Mouse (Mus musculus) forebrain, postnatal 0 days (tissue): ENCODE measurements around the gene Fut9. TPM values are rescaled to one million over a fixed set of nuclear protein-coding genes. Genes with fewer than 3 reads are reported as not detected.
A peak's percentile ranks its signal among the peaks of the same experiment; 100 is the strongest.

Experiments used
- ATAC-seq: fragments of 200-750 bp; cut with Nextera tagmentation; 2 replicates; pipeline ENCODE4 v1.8.0; 2017; ENCODE audit warnings: mild to moderate bottlenecking, moderate library complexity
- DNase-seq: peaks from one replicate; pipeline ENCODE4 v3.0.0-alpha.2; 2015
- H3K27ac ChIP-seq: fragments of 300-500 bp; sonication (generic); 2 replicates; pipeline ENCODE4 v1.5.1; 2014; ENCODE audit warnings: low read depth, mild to moderate bottlenecking, antibody characterized with exemption, low read length, moderate library complexity, mixed read lengths
- H3K27me3 ChIP-seq: fragments of 300-500 bp; sonication (generic); 2 replicates; pipeline ENCODE4 v1.6.1; 2014; ENCODE audit warnings: mild to moderate bottlenecking, low read length, mixed read lengths; ENCODE audit not compliant: insufficient read depth
- H3K36me3 ChIP-seq: fragments of 300-500 bp; sonication (generic); 2 replicates; pipeline ENCODE4 v1.6.1; 2014; ENCODE audit warnings: mild to moderate bottlenecking, moderate library complexity; ENCODE audit not compliant: insufficient read depth
- H3K4me1 ChIP-seq: fragments of 300-500 bp; sonication (generic); 2 replicates; pipeline ENCODE4 v1.6.1; 2014; ENCODE audit warnings: antibody characterized with exemption; ENCODE audit not compliant: insufficient read depth
- H3K4me2 ChIP-seq: fragments of 300-500 bp; sonication (generic); 2 replicates; pipeline ENCODE4 v1.6.1; 2014; ENCODE audit warnings: low read depth, mild to moderate bottlenecking, moderate library complexity
- H3K4me3 ChIP-seq: fragments of 300-500 bp; sonication (generic); 2 replicates; pipeline ENCODE4 v1.5.1; 2014; ENCODE audit warnings: low read depth, low read length, mixed read lengths
- H3K9ac ChIP-seq: fragments of 300-500 bp; sonication (generic); 2 replicates; pipeline ENCODE4 v1.6.1; 2014; ENCODE audit warnings: mild to moderate bottlenecking
- H3K9me3 ChIP-seq: fragments of 300-500 bp; sonication (generic); 2 replicates; pipeline ENCODE4 v1.6.1; 2016; ENCODE audit warnings: low read length
- CTCF ChIP-seq: sonication (generic); IDR thresholded peaks from 2 replicates; pipeline ENCODE4 v1.5.1; 2016; ENCODE audit warnings: antibody characterized with exemption, control low read depth, low read depth
- WGBS: fragments of 180-500 bp; shearing (Covaris S2); extraction: QIAGEN DNeasy Blood & Tissue Kit; methylation state at CpG from one replicate; pipeline ENCODE4 v1.1.7; 2014; 5-methylcytosine and 5-hydroxymethylcytosine counted together
- polyA plus RNA-seq: library from polyadenylated mRNA; unstranded; fragments of >200 nt; fragmentation: Nextera tagmentation; extraction: Ambion mirVana; gene quantifications from 2 replicates; pipeline ENCODE4 v1.2.1, GENCODE M21; 2015
- total RNA-seq: library from RNA; depleted of rRNA; stranded (reverse); fragments of >200 nt; gene quantifications from 2 replicates; pipeline ENCODE4 v1.2.3, GENCODE M21; 2014; rRNA removed

Gene Fut9
- total RNA-seq (46.5 and 46.6 TPM in 2 replicates), polyA plus RNA-seq (11.6 and 19.3 TPM in 2 replicates)

DNA sequence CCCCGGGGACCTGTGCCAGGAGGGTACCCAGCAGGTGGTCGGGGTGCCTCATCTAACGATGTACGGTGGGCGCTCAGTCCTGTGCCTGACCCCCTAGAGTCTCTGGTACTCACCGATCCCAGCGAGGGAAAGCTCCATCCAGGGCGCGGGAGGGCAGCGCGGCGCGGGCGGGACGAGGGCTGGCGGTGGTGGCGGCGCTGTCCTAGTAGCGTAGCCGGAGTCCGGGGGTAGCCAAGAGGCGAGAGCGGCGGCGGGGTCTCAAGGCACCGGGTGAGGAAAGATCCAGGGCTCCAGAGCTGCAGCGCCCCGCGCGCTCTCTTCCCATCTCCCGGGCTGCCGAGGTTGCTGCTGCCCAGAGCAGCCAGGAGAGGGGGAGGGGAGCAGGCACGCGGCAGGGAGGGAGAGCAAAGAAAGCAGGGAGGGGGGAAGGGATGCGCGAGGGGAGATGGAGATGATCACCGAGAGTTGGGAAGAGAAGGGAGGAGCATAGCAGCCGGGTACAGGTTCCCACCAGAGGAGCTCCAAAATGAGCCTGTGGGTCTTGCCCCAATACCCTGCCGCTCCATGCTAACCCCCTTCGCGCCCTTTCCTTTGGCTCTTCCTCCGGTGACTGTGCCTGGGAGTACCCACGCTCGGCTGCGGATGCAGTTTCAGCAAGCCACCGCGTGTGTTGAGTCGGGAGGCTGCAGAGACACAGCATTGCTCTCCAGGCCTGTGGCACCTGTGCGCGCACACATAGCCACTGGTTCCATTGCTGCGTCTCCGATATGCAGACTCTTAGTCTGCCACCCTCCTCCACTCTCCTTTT is at the start of gene Fut9:
TSS of gene Fut9 (minus strand) at position 769 of the 808 bp plus-strand sequence.
- Histone ChIP-seq H3K9ac (peak within 1 kb of the TSS; percentile 93), H3K4me2 (peak within 1 kb of the TSS; percentile 71), H3K4me1 (no peaks in the 10 kb centered on the region), H3K36me3 (no peaks in the 10 kb centered on the region), H3K4me3 (peak within 1 kb of the TSS; percentile 65), H3K9me3 (no peaks in the 10 kb centered on the region), H3K27ac (peak within 1 kb of the TSS; percentile 93), H3K27me3 (no peaks in the 10 kb centered on the region)
- WGBS: 3% methylated on average over 50 of the region's 52 CpGs
- DNase-seq (peak; percentile 94), ATAC-seq (peak; percentile 94)
- peak; percentile 25; the same call in 1 of the 2 replicates for TF ChIP-seq CTCF

- no peak for TF ChIP-seq CTCF
- H3K27me3 ChIP-seq: no peaks in the 10 kb centered on the region
- no peaks in the 10 kb centered on the region for H3K36me3 ChIP-seq
- no peaks in the 10 kb centered on the region for H3K9me3 ChIP-seq
- H3K4me2 ChIP-seq: no peak overlapping the region
- no peak overlapping the region for H3K9ac ChIP-seq
- ATAC-seq (no peak), DNase-seq (no peak)
- no peak overlapping the region for H3K27ac ChIP-seq
- WGBS: 83% methylated on average over 7 of the region's 7 CpGs
- H3K4me1 ChIP-seq: no peaks in the 10 kb centered on the region
- H3K4me3 ChIP-seq: no peak overlapping the region
Measured at GRCm38 (mm10) chr4:25815783-25816182, 15.7 kb upstream of the Fut9 start.

- no peaks in the 10 kb centered on the region for H3K4me1 ChIP-seq
- H3K4me3 ChIP-seq: no peak overlapping the region
- H3K4me2 ChIP-seq: no peak overlapping the region
- H3K36me3 ChIP-seq: no peaks in the 10 kb centered on the region
- H3K9ac ChIP-seq: no peak overlapping the region
- H3K27ac ChIP-seq: no peak overlapping the region
- no peaks in the 10 kb centered on the region for H3K9me3 ChIP-seq
- ATAC-seq (no peak), DNase-seq (no peak)
- TF ChIP-seq CTCF: no peak
- H3K27me3 ChIP-seq: no peaks in the 10 kb centered on the region
- 97% methylated on average over 1 of the region's 1 CpGs for WGBS
Measured at GRCm38 (mm10) chr4:25813340-25813739, 13.3 kb upstream of the Fut9 start.

DNA sequence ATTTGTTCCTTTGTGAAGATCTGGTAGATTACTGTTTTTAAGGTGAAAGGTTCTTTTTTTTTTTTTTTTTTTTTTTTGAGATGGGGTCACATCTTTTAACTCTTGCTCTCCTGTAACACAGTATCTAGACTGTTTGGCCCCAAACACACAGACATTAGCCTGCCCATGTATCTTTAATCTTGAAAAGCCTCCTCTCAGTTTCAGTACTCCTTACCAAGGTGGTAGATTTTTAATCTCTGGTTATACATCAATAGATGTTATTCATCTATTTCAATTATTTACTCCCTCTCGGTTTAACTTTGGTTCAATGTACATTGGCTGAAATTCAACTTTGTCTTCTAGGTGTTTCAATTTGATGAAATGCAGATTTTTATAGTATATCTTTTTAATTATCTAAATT is 10.0 kb upstream of the Fut9 start:
- no peaks in the 10 kb centered on the region for H3K9me3 ChIP-seq
- no peak for DNase-seq
- ATAC-seq: no peak
- H3K4me2 ChIP-seq: no peak overlapping the region
- H3K4me3 ChIP-seq: no peak overlapping the region
- H3K4me1 ChIP-seq: no peaks in the 10 kb centered on the region
- no peak overlapping the region for H3K27ac ChIP-seq
- 86% methylated on average over 1 of the region's 1 CpGs for WGBS
- no peak for TF ChIP-seq CTCF
- no peak overlapping the region for H3K9ac ChIP-seq
- no peaks in the 10 kb centered on the region for H3K27me3 ChIP-seq
- H3K36me3 ChIP-seq: no peaks in the 10 kb centered on the region

- WGBS: 85% methylated on average over 2 of the region's 2 CpGs
- DNase-seq: no peak
- no peak for TF ChIP-seq CTCF
Measured at GRCm38 (mm10) chr4:25801751-25802150, 1.7 kb upstream of the Fut9 start.

DNA sequence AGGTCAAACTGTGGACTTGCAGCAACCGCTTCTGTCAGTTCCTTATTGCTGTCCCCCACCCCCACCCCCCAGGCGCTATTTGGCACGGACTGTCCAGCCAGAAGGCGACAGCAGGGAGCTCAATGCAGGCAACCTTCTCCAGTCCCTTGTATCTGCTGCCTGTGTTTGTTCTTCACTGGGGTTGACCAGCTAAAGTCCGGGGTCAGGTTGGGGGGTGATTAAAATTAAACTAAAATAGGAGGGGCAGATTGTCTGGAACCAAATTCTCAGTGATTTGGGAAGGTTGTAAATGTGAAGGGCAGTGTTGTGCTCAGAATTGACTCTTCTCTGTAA is 206 bp upstream of the Fut9 start:
- peak overlapping the region; percentile 93 for H3K9ac ChIP-seq

More at GRCm38 (mm10) chr4:25801751-25802150, 1.7 kb upstream of the Fut9 start:
- ATAC-seq: no peak
- H3K4me1 ChIP-seq: no peaks in the 10 kb centered on the region
- H3K27me3 ChIP-seq: no peaks in the 10 kb centered on the region
- H3K4me2 ChIP-seq: no peak overlapping the region
- H3K9ac ChIP-seq: no peak overlapping the region
- H3K9me3 ChIP-seq: no peaks in the 10 kb centered on the region
- H3K4me3 ChIP-seq: no peak overlapping the region
- no peak overlapping the region for H3K27ac ChIP-seq
- no peaks in the 10 kb centered on the region for H3K36me3 ChIP-seq

GRCm38 (mm10) chr4:25799051-25799475 is 981 bp downstream of the Fut9 start:
- WGBS: under 1% methylated on average over 7 of the region's 7 CpGs
- ATAC-seq: peak; percentile 16; the same call in 1 of the 2 replicates

More for the DNA sequence above, 206 bp upstream of the Fut9 start:
- H3K36me3 ChIP-seq: no peaks in the 10 kb centered on the region
- no peaks in the 10 kb centered on the region for H3K27me3 ChIP-seq
- DNase-seq (no peak), ATAC-seq (no peak)
- under 1% methylated on average over 5 of the region's 5 CpGs for WGBS
- H3K4me2 ChIP-seq: peak overlapping the region; percentile 71
- peak overlapping the region; percentile 65 for H3K4me3 ChIP-seq
- H3K4me1 ChIP-seq: no peaks in the 10 kb centered on the region
- H3K9me3 ChIP-seq: no peaks in the 10 kb centered on the region
- H3K27ac ChIP-seq: peak overlapping the region; percentile 93
- no peak for TF ChIP-seq CTCF

More at GRCm38 (mm10) chr4:25799051-25799475, 981 bp downstream of the Fut9 start:
- no peak for TF ChIP-seq CTCF
- Histone ChIP-seq H3K4me1 (no peaks in the 10 kb centered on the region), H3K36me3 (no peaks in the 10 kb centered on the region), H3K4me3 (peak overlapping the region; percentile 65), H3K9me3 (no peaks in the 10 kb centered on the region), H3K27me3 (no peaks in the 10 kb centered on the region), H3K27ac (peak overlapping the region; percentile 93), H3K9ac (peak overlapping the region; percentile 93), H3K4me2 (peak overlapping the region; percentile 71)
- no peak for DNase-seq
